Mouse (Mus musculus) ES-E14 (cell line): Measurements from ENCODE around the gene Hinfp.

ENCODE experiments used
- CHD2 ChIP-seq: IDR thresholded peaks from 2 replicates; pipeline ENCODE4 v1.6.1; 2014; ENCODE audit warnings: mild to moderate bottlenecking, low read depth, low read length, inconsistent platforms
- HCFC1 ChIP-seq: IDR thresholded peaks from 2 replicates; pipeline ENCODE4 v1.6.1; 2012; ENCODE audit warnings: low read length, inconsistent platforms, borderline replicate concordance; ENCODE audit not compliant: insufficient read depth
- MAFK ChIP-seq: IDR thresholded peaks from 2 replicates; pipeline ENCODE4 v1.6.1; 2014; ENCODE audit warnings: mild to moderate bottlenecking, low read depth, low read length, inconsistent platforms; ENCODE audit not compliant: insufficient read depth
- ZC3H11A ChIP-seq: IDR thresholded peaks from 2 replicates; pipeline ENCODE4 v1.6.1; 2012; ENCODE audit warnings: low read depth, mild to moderate bottlenecking, inconsistent platforms, low read length, borderline replicate concordance
- ZNF384 ChIP-seq: IDR thresholded peaks from 2 replicates; pipeline ENCODE4 v1.6.1; 2012; ENCODE audit warnings: low read depth, low read length, inconsistent platforms

DNA sequence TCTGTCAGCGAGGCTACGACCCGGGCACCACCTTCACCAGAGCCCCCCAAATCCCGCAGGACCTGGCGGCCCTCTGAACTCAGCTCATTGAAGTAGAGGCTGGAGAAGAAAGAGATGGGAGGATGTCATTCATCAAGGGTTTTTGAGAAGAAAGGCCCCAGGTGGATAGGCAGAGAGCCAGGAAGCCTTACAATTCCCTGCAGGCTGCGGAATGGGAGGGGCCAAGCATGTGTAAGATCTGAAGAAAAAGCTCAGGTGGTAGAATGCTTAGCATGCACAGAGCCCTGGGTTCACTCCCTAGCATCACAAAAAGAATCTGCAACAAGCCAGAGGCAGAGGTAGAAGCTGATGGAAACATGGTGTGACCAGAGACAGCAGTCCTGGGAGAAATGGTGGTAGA is 52.0 kb downstream of the Hinfp start:
- TF ChIP-seq MAFK (no peak), CHD2 (no peak), ZC3H11A (no peak), HCFC1 (no peak), ZNF384 (no peak)
